Mouse (Mus musculus) megakaryocyte, embryonic 14.5 days (primary cell): ENCODE results near the gene Cep170.

ENCODE experiments used
- FLI1 ChIP-seq: IDR thresholded peaks from 2 replicates; pipeline ENCODE4 v1.6.1; 2012; ENCODE audit warnings: low read length, inconsistent platforms, mixed read lengths
- GATA1 ChIP-seq: IDR thresholded peaks from 3 replicates; pipeline ENCODE4 v1.6.1; 2012; ENCODE audit warnings: mixed read lengths, low read length, inconsistent platforms, borderline replicate concordance

DNA sequence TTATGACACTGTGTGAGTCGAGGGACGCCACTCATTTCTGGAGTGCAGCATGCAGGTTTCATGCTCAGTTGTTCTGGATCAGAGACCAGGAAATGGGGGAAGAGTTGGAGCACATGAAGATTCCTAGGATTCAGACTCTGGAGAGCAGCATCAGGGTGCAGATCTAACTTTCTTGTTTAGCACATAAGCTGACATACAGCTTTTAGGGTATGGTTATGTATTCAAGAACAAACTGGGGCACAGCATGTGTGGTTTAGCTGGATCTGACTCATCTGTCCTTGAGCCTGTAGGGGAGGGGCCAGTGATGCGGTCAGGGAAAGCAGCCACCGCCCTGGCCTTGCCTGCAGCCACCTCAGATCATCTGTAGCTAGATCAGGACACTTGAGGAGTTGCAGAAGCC lies 13.5 kb upstream of the Cep170 start:
- TF ChIP-seq GATA1 (no peak), FLI1 (no peak)
